Mouse (Mus musculus): ENCODE measurements around the gene Slc36a2.
A peak's percentile ranks its signal among the peaks of the same experiment; 100 is the strongest.

The Slc36a2 gene

GRCm38 (mm10) chr11:55184733-55185291 is at the start of gene Slc36a2:
TSS of gene Slc36a2 (minus strand) at chr11:55185077.
- DNase-seq (ENCODE audit: low spot score in 2 of 2): no peak

GRCm38 (mm10) chr11:55234288-55234687 is 49.4 kb upstream of the Slc36a2 start:
- no peak for DNase-seq (ENCODE audit: low spot score in 2 of 2)

DNA sequence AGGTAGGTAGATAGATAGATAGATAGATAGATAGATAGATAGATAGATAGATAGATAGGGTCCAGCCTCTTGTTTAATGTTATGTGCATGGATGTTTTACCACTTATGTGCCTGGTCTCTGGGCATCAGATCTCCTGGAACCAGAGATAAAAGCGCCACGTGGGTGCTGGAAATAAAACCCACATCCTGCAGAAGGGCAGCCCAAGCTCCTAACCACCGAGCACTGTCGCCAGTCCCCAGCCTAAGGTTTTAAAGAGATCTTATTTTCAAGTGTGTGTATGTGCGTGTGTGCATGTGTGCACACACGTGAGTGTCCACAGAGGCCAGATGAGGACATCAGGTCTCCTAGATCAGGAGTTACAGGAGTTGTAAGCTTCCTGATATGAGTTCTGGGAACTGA is 46.2 kb upstream of the Slc36a2 start:
- DNase-seq (ENCODE audit: low spot score in 2 of 2): no peak

DNA sequence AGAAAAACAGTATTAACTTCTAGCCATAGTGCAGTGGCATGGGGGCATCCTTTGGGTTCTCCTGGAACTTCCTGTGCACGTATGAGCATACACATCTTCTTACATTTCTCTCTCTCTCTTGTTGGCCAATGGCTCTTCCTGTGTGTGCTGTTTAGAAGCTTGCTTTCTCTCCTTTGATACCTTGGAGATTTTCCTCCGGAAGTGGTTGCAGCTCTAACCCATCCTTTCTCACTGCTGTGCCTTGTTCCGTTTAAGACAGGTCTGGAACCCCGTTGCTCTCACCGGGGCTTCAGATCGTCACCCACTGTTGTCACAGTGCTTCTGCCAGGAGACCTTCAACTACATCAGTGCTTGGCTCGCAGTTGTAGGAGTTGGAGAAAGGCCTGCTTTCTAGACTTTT is 36.4 kb upstream of the Slc36a2 start:
- DNase-seq (ENCODE audit: low spot score in 2 of 2): no peak

DNA sequence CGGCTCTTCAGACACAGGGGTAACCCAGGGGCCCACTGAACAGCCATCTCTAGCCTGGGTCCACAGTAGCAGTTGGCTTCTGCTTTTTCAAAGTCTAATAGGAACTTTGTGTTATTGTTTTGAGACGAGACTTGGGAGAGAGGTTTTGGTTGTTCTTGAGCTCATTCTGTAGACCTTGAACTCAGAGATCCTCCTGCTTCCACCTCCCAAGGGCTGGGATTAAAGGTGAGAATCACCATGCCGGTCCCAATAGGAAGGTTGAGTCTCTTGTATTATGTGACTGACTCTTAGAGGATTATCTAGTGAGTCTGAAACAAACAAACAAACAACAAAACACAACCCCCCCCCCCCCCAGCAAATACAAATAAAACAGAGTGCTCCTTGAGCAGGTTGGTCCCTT is 33.6 kb upstream of the Slc36a2 start:
- DNase-seq (ENCODE audit: low spot score in 2 of 2): no peak

GRCm38 (mm10) chr11:55217880-55218279 is 33.0 kb upstream of the Slc36a2 start:
- DNase-seq (ENCODE audit: low spot score in 2 of 2): no peak

- DNase-seq (ENCODE audit: low spot score in 2 of 2): no peak
Measured at GRCm38 (mm10) chr11:55217418-55217817, 32.5 kb upstream of the Slc36a2 start.

DNA sequence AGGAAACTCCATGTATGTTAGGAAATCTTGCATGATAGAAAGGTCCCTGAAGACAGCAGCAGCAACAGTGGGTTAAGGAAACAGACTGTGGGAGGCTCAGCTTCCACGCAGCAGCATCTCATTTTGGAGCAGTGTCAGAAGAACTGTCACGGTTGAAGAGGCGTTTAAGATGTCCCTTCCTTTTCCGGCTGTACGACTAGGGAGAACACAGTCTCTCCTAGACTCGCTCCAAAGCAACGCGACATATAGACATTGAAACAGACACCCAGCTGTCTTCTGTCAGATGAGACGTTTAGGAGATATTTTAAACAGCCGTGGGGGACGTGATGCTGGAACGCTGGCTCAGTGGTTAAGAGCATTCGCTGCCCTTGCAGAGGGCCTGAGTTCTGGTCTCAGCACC is 32.0 kb upstream of the Slc36a2 start:
- no peak for DNase-seq (ENCODE audit: low spot score in 2 of 2)

GRCm38 (mm10) chr11:55216061-55216460 is 31.2 kb upstream of the Slc36a2 start:
- DNase-seq (ENCODE audit: low spot score in 2 of 2): no peak

DNA sequence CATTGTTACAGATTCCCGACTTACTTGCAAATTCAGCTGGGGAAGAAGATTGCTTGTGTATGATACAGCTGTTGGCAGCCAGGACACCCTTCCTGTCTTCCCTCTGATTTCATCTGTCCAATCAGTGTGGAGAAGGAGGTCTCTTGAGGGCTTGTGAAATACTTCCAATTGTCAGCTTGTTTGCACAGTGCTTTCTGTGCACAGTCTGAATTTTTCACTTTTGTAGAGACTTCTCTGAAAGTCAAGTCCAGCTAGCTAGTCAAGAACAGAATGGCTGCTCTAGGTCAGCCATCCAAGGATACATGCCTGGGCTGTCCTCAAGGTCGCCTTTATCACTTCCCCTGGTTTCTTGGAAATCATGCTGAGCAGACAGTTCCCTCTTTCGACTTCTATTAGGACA is 30.1 kb upstream of the Slc36a2 start:
- no peak for DNase-seq (ENCODE audit: low spot score in 2 of 2)

DNA sequence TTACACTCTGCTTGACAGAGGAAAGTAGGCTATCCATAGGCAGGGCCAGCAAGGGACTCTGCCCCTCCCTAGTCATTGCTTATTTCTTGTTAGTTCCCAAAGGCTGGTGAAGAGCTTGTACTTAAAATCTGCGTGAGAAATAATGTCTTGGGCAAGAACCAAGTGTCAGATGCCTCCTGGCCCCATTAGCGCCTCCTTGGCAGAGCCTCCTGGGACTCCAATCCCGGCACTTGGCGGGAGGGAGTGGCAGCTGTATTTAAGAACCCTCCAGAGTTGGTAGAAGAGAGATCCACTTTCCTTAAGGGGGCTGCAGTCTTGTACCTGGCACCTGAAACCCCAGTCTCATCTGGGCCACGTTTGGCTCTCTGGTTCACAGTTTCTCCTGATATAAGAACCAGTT is 29.3 kb upstream of the Slc36a2 start:
- no peak for DNase-seq (ENCODE audit: low spot score in 2 of 2)

- DNase-seq (ENCODE audit: low spot score in 2 of 2): no peak
Measured at GRCm38 (mm10) chr11:55213518-55213917, 28.6 kb upstream of the Slc36a2 start.

DNA sequence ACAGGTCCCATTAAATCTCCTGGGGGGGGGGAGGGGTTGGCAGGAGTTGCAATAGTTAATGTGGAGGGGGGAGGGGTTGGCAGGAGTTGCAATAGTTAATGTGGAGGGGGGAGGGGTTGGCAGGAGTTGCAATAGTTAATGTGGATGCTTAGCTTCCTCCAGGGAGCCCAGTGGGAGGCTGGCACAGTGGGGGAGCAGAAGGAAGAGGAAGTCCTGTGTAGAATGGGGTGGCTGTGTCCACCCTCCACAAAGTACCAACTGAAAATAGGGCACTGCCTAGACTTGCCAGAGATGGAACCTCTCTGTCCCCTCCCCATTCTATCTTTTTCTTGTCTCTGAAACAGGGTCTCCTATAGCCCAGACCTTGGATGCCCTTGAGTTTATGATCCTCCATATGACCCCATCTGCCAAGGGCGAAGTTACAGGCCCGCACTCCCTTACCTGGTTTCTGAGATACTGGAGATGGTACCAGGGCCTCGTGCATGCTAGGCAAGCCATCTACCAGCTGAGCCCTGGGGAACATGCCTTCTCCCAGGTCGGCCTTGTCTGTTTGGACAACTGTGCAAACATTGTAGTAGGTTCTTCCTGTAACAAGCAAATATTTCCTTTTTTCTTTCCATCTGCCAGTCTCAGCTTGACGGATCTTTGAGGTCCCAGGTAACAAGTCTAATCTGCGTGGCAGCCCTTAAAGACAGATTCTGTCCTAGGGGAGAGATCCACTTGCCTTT is 24.9 kb upstream of the Slc36a2 start:
- DNase-seq (ENCODE audit: low spot score in 2 of 2): no peak

DNA sequence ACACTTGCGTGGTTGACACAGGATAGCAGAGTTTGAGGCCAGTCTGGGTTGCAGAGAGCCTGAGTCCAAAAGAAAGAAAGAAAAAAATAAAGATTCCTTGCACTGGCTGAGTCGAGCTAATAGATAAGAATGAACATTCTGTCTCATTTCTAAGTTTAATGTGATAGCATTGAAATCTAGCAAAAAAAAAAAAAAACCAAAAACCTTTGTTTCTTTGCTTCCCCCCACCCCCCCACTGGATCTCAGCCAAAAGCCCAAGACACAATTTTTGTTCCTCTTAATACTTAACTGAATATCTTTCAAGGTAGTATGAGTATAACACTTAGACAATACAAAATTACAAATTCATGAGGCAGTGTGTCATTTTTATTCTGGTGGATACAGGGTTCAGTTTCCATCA is 24.2 kb upstream of the Slc36a2 start:
- DNase-seq (ENCODE audit: low spot score in 2 of 2): no peak

DNA sequence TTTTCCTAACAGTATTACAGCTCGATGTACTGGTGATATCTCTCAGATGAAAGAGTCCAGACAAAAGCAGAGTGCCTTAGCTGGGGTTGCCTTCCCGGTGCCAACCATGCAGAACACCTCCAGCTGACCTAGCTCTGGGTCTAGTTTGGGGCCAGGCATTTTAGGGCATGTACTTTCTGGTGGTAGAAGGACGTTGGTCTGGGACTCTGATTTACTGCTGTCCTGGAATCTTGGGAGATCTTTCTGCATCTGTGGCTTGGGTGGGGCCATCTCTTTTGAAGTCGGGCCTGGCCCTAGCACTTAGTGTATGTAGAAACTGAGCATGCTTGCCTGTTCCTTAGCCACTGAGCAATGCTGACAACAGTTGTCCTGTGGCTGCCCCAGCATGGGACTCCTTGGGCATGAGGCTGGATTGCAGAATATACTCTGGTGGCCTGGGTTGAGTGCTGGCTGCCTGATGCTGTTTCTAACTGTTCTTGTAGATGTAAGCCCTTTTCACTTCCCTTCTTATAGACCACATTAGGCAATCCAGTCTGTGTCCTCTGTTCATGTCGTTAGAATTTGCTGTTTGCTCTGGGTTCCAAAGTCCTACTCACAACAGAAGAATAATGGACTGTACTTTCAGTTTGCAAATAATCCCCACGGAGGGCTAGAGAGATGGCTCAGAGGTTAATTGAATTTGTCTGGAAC is 23.3 kb upstream of the Slc36a2 start:
- DNase-seq (ENCODE audit: low spot score in 2 of 2): no peak

DNA sequence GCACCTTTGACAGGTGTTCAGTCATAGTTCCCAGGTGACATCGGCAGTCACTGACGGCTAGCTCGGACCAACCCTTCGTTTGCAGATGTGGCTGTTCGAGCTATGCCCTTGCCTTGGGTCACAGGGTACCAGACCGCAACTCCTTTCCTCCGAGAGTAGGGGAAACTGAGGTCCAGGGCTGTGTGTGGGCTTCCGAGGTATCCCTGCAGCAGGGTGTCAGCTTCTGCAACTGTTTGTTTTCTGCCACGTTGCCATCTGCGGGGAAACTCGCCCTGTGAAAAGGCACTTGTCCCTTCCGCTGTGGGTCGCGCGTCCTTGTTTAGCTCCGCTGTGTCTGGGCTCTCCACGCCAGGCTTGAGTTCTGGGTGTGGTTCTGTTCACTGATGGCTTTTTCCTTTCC is 19.7 kb upstream of the Slc36a2 start:
- DNase-seq (ENCODE audit: low spot score in 2 of 2): no peak

DNA sequence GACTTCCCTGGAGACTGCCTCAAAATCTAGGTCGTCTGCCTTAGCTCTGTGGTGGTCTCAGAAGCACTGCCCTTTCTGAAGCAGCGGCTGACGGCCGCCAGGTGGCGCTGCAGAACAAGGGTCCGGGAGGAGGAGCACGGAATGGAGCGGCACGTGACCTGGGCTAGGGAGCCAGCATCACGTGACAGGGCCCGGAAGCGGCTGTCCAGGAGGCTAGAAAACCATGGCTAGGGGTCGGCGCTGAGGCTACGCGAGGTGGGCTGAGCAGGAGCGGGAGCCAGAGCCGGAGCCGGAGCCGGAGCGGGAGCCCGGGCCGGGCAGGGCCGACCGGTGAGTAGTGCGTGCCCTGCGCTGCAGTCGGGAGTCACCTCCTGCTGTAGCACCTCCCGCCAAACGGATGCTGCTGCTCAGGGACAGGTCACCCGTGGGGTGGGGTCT is 19.3 kb upstream of the Slc36a2 start, which contains the start of gene Slc36a1:
Gene Slc36a1, plus strand, starts transcription at position 192 of the 438 bp plus-strand sequence.
- DNase-seq (ENCODE audit: low spot score in 2 of 2): peak; percentile 92 to 95

DNA sequence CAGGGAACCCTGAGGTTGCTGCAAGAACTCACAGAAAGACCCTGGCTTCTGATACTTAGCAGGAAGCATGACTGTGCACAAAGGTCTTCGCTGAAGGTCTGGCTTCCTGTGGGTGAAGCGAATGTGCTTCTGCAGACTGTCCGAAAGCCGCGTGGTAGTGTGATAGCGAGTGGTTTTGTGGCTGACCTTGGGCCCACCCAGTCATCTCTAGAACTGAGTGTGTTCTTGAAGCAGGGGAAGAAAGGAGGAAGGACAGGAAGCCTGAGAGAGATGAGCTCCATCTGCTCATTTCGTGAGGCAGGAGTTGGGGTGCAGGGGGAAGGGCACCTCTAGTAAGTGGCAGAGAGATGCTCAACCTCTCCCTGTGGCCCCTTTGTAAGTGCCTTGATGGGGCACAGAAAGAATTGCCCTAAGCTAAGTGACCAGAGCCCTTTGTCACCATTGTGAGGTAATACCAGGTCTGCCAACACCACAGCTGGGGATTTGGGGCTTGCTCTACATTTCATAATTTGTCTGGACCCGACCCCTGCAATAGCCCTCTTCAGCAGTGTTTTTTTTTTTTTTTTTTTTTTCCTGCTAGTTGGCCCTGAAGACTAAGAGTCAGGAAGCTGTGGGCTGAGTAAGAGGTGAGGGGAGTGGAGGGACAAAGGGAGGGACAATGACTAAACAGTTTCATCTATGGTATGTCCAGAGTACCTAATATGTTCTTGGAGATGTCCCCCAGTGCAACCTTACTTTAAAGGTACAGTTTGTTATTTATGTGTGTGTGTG is 13.0 kb upstream of the Slc36a2 start:
- DNase-seq (ENCODE audit: low spot score in 2 of 2): no peak

DNA sequence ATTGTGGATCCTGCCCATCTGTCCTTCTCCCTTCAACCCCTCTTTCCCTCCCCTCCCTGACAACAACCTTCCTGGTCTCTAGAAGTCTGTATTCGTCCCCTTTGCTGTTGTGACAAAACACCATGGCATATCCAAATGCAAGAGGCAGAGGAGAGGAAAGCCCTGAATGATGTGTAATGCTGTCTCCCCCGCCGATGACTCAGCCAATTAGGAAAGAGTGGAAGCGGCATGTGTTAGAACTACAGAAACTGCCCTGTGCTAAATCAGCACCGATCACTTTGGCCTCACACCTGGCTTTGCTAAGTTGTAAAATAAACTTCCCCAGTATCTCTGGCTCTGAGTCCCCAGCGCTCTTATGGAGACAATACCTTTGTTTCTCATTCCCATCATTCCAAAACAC is 12.2 kb upstream of the Slc36a2 start:
- DNase-seq (ENCODE audit: low spot score in 2 of 2): no peak

DNA sequence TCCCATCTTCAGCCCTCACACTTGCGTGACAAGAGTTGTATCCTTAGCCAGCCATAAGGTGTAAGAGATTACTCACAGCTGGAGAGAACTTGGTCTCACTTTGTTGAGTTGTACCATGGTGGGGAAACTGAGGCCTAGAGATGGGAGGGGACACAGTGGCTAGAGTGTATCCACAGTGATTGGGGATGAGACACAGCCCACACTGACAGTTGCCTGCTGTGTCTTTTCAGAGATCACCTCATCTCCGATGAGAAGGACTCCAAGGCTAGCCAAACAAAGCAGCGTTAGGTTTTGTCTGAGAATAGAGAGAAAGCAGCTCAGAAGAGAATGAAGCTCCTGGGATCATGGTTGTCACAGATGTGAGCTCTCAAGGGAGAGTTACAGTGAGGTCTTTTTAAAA is 5.3 kb upstream of the Slc36a2 start:
- no peak for DNase-seq (ENCODE audit: low spot score in 2 of 2)

- DNase-seq (ENCODE audit: low spot score in 2 of 2): no peak
Measured at GRCm38 (mm10) chr11:55187777-55188176, 2.9 kb upstream of the Slc36a2 start.

DNA sequence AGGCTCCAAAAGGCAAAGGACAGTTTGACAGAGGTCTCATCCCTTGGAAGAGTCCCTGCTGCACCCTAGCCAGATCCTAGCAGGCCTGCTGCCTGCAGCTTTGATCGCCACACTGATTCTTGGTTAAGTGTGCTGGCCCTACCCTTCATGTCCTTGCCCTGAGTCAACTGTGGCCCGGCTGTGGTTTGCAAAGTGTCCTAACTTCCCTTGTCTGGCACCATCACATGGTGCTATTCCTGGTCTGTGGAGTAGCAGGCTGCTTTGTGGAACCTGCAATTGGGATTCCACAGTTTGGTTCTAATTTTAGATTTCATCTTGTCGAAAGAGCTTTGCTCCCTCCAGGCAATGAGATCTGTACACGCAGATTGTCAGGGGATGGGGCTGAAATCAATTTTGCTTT is 2.4 kb upstream of the Slc36a2 start:
- no peak for DNase-seq (ENCODE audit: low spot score in 2 of 2)
